Mouse (Mus musculus) stomach, embryonic 15.5 days (tissue): ENCODE data around the gene AI182371. TPM values are rescaled to one million over a fixed set of nuclear protein-coding genes. Genes with fewer than 3 reads are reported as not detected.

ENCODE experiments used
- ATAC-seq: fragments of 200-750 bp; cut with Nextera tagmentation; 2 replicates; pipeline ENCODE4 v1.8.0; 2017; ENCODE audit warnings: low read depth, moderate number of reproducible peaks, moderate TSS enrichment; ENCODE audit not compliant: insufficient read depth, low FRiP score
- H3K27ac ChIP-seq: fragments of 300-500 bp; sonication (generic); 2 replicates; pipeline ENCODE4 v1.5.1; 2015; ENCODE audit warnings: mild to moderate bottlenecking, inconsistent platforms
- H3K27me3 ChIP-seq: fragments of 300-500 bp; sonication (generic); replicated peaks from 2 replicates; pipeline ENCODE4 v1.6.1; 2015; ENCODE audit warnings: inconsistent platforms
- H3K36me3 ChIP-seq: fragments of 300-500 bp; sonication (generic); 2 replicates; pipeline ENCODE4 v1.6.1; 2015; ENCODE audit warnings: inconsistent platforms
- H3K4me1 ChIP-seq: fragments of 300-500 bp; sonication (generic); 2 replicates; pipeline ENCODE4 v1.6.1; 2015; ENCODE audit warnings: inconsistent platforms
- H3K4me2 ChIP-seq: fragments of 300-500 bp; sonication (generic); 2 replicates; pipeline ENCODE4 v1.6.1; 2015; ENCODE audit warnings: mild to moderate bottlenecking, inconsistent platforms
- H3K4me3 ChIP-seq: fragments of 300-500 bp; sonication (generic); replicated peaks from 2 replicates; pipeline ENCODE4 v1.5.1; 2015; ENCODE audit warnings: inconsistent platforms
- H3K9ac ChIP-seq: fragments of 300-500 bp; sonication (generic); 2 replicates; pipeline ENCODE4 v1.6.1; 2015; ENCODE audit warnings: inconsistent platforms
- H3K9me3 ChIP-seq: fragments of 300-500 bp; sonication (generic); 2 replicates; pipeline ENCODE4 v1.6.1; 2016; ENCODE audit warnings: inconsistent platforms
- WGBS: fragments of 180-500 bp; shearing (Covaris S2); methylation state at CpG from one replicate; pipeline ENCODE4 v1.1.7; 2015; 5-methylcytosine and 5-hydroxymethylcytosine counted together
- polyA plus RNA-seq: library from polyadenylated mRNA; unstranded; fragments of >200 nt; fragmentation: Nextera tagmentation; extraction: Ambion mirVana; gene quantifications from 2 replicates; pipeline ENCODE4 v1.2.1, GENCODE M21; 2015

Gene AI182371
- polyA plus RNA-seq, 1 experiment from 2014 or later, result 2.6 TPM

DNA sequence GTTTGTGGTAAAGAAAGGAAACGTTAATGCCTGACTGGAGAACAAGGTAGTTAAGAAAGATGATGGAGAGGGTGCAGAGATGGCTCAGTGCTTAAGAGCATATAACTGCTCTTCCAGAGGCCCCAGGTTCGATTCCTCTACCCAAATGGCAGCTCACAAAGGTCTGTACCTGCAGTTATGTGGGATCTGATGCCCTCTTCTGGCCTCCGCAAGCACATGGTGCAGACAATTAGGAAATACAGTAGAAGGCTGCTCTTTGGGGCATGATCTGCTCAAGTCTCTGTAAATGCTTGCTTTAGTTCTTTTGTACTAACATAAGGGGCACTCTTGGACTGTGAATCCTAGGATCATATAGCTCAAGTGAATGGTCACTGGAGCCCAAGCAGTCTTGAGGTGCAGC lies 7.4 kb upstream of the AI182371 start:
- Histone ChIP-seq H3K4me3 (peak overlapping the region; percentile 90), H3K4me1 (no peaks in the 10 kb centered on the region), H3K4me2 (peak overlapping the region; percentile 75), H3K27me3 (no peaks in the 10 kb centered on the region), H3K36me3 (no peaks in the 10 kb centered on the region), H3K9me3 (no peaks in the 10 kb centered on the region), H3K27ac (peak overlapping the region; percentile 89), H3K9ac (peak overlapping the region; percentile 8; the same call in 1 of the 2 replicates)
- WGBS, result 21% methylated on average over 3 of the region's 3 CpGs
- no peak; the same call in 1 of the 2 replicates for ATAC-seq

DNA sequence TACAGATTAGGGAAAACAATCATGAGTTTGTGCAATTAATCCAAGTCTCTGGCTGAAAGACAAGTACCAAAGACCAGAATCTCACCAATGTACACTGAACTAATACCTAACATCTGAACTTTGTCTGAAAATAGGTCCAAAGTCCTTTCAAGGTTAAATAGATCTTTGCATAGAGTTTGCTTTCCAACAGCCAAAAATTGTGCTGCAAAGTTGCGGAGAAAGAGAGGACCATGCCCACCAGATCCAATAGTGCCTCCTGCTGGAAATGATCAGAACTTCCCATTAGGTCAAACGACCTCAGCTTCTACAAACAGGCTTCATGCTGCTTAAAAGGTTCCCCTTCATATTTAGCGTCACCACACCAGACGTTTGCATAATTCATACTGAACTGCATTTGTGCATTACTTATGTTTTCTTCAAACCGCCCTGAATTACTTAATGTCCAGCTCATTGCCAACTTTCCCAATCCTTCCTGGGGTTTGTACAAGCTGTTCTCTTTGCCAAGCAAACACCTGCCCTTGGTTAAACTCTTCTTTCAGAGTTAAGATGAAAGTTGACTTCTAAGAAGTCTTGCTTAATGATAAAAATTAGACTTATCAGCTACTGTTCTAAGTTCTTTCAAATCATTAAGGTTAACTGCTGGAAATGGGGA lies 6.8 kb upstream of the AI182371 start:
- WGBS, result 48% methylated on average over 5 of the region's 5 CpGs
- no peak overlapping the region for H3K9ac ChIP-seq
- no peak overlapping the region for H3K27ac ChIP-seq
- no peak overlapping the region for H3K4me3 ChIP-seq
- H3K27me3 ChIP-seq, result no peaks in the 10 kb centered on the region
- H3K36me3 ChIP-seq, result no peaks in the 10 kb centered on the region
- no peak overlapping the region for H3K4me2 ChIP-seq
- no peak for ATAC-seq
- no peaks in the 10 kb centered on the region for H3K4me1 ChIP-seq
- H3K9me3 ChIP-seq, result no peaks in the 10 kb centered on the region

DNA sequence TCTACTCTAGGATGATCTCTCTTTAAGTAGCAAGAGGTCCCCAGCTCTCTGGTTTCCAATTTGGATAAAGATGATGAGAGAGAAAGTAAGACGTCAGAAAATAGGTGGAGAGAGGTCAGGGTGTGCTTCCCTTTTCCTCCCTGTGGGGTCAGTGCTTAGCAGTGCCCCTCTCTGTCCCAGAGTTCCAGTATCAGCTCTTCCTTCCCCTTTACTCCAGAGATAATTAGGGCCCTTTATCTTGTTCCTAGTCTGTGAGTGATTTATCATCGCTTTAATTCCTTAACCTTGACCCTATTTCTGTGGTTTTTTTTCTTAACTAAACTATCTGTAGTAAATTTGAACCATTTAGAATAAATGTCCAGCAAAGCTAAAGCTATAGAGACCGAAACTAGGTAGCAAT lies 3.5 kb upstream of the AI182371 start:
- no peaks in the 10 kb centered on the region for H3K4me1 ChIP-seq
- no peak overlapping the region for H3K9ac ChIP-seq
- H3K9me3 ChIP-seq, result no peaks in the 10 kb centered on the region
- no peak overlapping the region for H3K27ac ChIP-seq
- ATAC-seq, result no peak
- 48% methylated on average over 3 of the region's 3 CpGs for WGBS
- H3K36me3 ChIP-seq, result no peaks in the 10 kb centered on the region
- no peak overlapping the region for H3K4me2 ChIP-seq
- H3K4me3 ChIP-seq, result no peak overlapping the region
- H3K27me3 ChIP-seq, result no peaks in the 10 kb centered on the region

DNA sequence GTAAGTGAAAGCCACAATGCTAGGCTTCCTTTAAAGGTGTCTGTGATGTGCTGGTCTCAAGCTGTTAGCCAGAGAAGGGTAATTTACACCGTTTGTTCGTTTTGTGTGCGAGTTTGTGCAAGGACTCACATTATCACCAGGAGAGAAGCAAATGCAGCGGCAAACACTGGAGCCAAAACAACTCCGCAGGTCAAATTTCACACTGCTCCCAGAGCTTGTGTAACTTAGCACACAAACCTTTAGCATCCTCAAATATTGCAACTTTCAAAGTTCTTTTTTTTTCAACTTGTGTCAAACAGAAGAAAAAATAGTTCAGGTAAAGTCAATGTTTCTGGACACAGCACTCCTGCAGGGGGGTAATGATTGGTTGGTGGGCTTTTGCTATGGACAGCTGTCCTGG lies 2.2 kb upstream of the AI182371 start:
- Histone ChIP-seq H3K36me3 (no peaks in the 10 kb centered on the region), H3K27me3 (no peaks in the 10 kb centered on the region), H3K9me3 (no peaks in the 10 kb centered on the region), H3K27ac (no peak overlapping the region), H3K4me3 (no peak overlapping the region), H3K4me1 (no peaks in the 10 kb centered on the region), H3K4me2 (no peak overlapping the region), H3K9ac (no peak overlapping the region)
- ATAC-seq, result no peak
- 55% methylated on average over 5 of the region's 5 CpGs for WGBS

DNA sequence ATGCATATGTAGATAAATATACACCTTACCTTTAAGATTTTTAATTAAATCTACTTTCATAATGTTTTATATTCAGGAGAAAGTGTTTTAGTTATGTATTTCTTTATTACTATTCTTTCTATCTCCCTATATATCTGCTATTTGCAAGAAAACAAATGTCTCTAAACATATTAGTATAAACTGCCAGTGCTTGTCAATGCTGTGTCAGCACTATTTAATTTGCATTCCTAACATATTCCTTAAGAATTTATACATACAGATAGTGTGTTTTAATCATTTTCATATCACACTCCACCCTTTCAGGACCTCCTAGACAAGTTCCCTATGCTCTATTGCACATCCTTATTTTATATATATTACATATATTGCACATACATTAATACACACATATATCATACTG lies 1.4 kb upstream of the AI182371 start:
- H3K27me3 ChIP-seq, result no peaks in the 10 kb centered on the region
- no peak overlapping the region for H3K27ac ChIP-seq
- H3K9me3 ChIP-seq, result no peaks in the 10 kb centered on the region
- H3K4me1 ChIP-seq, result no peaks in the 10 kb centered on the region
- no peak overlapping the region for H3K4me2 ChIP-seq
- H3K9ac ChIP-seq, result no peak overlapping the region
- H3K36me3 ChIP-seq, result no peaks in the 10 kb centered on the region
- no peak for ATAC-seq
- no peak overlapping the region for H3K4me3 ChIP-seq

DNA sequence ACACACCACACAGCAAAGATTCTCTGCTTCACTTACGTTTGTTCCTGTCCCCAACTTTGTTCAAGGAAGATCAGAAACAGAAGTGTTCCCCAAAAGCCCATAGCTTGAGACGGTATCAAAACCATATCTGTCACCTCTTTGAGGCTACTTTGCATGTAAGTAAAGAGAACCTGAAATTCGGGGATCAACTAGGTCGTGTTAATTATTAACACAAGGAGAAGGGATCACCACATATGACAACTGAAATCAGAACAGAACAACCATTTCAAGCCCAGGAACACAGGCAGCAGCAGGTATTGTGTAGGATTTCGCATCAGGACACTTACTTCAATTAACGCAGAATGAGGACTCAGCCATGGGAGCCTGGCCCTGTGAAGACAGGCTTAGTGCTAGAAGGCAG lies 814 bp downstream of the AI182371 start:
- no peaks in the 10 kb centered on the region for H3K36me3 ChIP-seq
- H3K27me3 ChIP-seq, result no peaks in the 10 kb centered on the region
- no peak for ATAC-seq
- 79% methylated on average over 6 of the region's 6 CpGs for WGBS
- no peaks in the 10 kb centered on the region for H3K4me1 ChIP-seq
- no peak overlapping the region for H3K4me2 ChIP-seq
- no peaks in the 10 kb centered on the region for H3K9me3 ChIP-seq
- H3K9ac ChIP-seq, result no peak overlapping the region
- no peak overlapping the region for H3K27ac ChIP-seq
- no peak overlapping the region for H3K4me3 ChIP-seq

DNA sequence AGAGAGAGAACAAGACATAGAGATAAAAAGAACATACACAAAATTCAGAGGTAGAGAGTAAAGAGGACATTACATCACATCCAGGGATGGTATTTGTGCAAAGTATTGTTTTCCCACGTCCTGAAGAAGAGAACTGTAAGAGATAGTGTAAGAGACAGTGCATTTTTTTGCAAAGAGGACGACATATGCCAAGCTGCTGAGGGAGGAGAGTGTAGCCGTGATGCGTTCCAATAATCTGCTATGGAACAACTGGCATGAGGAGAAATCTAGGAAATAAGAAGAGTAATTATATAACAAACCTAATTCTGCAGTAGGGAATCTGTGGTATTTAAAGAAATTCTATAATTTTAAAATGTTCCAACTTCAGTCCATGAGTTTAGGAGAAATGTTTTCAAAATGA lies 13.9 kb downstream of the AI182371 start:
- H3K4me3 ChIP-seq, result no peak overlapping the region
- no peaks in the 10 kb centered on the region for H3K4me1 ChIP-seq
- no peak for ATAC-seq
- H3K27ac ChIP-seq, result no peak overlapping the region
- H3K27me3 ChIP-seq, result no peaks in the 10 kb centered on the region
- 67% methylated on average over 4 of the region's 4 CpGs for WGBS
- H3K36me3 ChIP-seq, result no peaks in the 10 kb centered on the region
- no peak overlapping the region for H3K9ac ChIP-seq
- no peaks in the 10 kb centered on the region for H3K9me3 ChIP-seq
- H3K4me2 ChIP-seq, result no peak overlapping the region

DNA sequence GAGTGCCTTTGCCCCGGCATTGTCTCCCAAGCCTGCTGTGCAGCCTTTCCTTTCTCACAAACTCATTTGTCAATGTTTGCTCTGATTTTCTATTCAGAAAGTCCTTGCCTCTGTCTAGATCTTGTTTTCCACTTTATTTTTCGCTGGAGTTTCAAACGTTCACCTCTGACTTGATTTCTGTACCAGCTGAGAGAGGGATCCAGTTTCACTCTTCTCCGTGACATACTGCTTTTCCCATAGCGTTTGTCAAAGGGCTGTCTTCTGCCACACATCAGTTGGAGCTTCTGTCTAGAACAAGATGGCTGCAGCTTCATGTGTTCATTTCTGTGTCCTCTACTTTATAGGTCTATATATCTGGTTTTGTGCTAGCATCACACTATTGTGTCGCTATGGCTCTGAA lies 22.2 kb downstream of the AI182371 start:
- H3K4me1 ChIP-seq, result no peaks in the 10 kb centered on the region
- H3K27ac ChIP-seq, result no peak overlapping the region
- no peak overlapping the region for H3K4me3 ChIP-seq
- WGBS, result 58% methylated on average over 6 of the region's 6 CpGs
- H3K4me2 ChIP-seq, result no peak overlapping the region
- no peaks in the 10 kb centered on the region for H3K9me3 ChIP-seq
- no peak for ATAC-seq
- no peaks in the 10 kb centered on the region for H3K36me3 ChIP-seq
- H3K27me3 ChIP-seq, result no peaks in the 10 kb centered on the region
- H3K9ac ChIP-seq, result no peak overlapping the region

DNA sequence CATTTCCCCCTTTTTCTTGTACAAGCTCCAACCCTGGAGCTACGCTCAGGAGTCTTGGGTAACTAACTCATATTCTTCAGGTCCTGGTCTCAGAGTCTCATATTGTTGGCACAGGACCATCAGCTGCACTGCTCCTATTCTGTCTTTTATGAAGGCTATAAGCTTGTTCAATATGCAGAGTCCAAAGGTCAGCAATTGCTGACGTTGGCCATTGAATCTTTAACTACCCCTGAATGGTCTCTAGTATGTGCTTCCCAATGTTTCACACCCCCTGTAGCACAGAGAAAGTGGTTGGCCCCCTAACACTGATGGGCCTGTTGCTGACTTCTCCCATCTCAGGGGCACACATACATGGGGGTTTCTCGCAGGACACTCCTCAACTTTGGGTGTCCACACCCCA lies 27.0 kb downstream of the AI182371 start:
- 79% methylated on average over 3 of the region's 3 CpGs for WGBS
- no peak for ATAC-seq
- Histone ChIP-seq H3K4me1 (no peaks in the 10 kb centered on the region), H3K36me3 (no peaks in the 10 kb centered on the region), H3K27me3 (no peaks in the 10 kb centered on the region), H3K27ac (no peak overlapping the region), H3K9me3 (no peaks in the 10 kb centered on the region), H3K4me2 (no peak overlapping the region), H3K9ac (no peak overlapping the region), H3K4me3 (no peak overlapping the region)

DNA sequence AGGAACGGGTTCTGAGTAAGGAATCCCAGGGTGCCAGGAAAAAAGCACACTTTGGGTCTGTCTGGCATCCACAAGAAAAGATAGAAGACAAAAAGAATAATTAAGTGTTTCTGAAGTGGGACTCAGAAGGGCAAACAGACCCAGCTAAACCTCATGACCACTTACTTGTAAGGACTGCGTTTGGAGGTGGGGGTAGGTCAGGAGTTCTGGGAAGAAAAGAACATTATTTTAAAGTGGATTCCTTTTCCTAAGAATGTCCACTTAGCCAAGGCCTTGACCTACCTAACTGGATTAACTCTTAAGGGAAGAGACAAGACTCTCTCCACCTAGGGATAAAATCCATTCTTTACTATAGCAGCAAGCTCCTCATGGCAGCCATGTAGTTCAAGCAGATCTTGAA lies 28.8 kb downstream of the AI182371 start:
- no peaks in the 10 kb centered on the region for H3K36me3 ChIP-seq
- H3K27ac ChIP-seq, result no peak overlapping the region
- 59% methylated on average over 2 of the region's 2 CpGs for WGBS
- no peak for ATAC-seq
- no peaks in the 10 kb centered on the region for H3K4me1 ChIP-seq
- H3K9me3 ChIP-seq, result no peaks in the 10 kb centered on the region
- H3K9ac ChIP-seq, result no peak overlapping the region
- H3K4me3 ChIP-seq, result no peak overlapping the region
- no peak overlapping the region for H3K4me2 ChIP-seq
- no peaks in the 10 kb centered on the region for H3K27me3 ChIP-seq

DNA sequence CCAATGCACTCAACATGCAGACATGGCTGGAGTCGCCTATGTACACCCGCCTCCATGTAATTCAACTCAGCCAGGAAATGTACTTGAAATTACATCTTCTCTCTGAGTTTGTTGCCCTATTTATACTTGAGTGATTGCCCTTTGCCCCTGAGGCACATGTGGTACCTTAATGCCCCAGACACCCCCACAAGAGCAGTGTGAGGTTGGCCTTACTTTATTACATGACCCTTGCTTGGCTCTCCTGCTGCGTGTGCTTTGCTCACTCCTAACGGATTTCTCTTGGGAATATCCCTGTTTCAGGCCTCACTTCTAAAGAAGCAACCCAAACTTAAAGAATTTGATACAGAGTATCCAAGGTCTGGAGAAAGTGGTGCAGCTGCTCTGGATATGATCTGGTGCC lies 31.1 kb downstream of the AI182371 start:
- Histone ChIP-seq H3K36me3 (no peaks in the 10 kb centered on the region), H3K4me1 (no peaks in the 10 kb centered on the region), H3K9me3 (no peaks in the 10 kb centered on the region), H3K27me3 (no peaks in the 10 kb centered on the region), H3K9ac (no peak overlapping the region), H3K4me2 (no peak overlapping the region), H3K4me3 (no peak overlapping the region), H3K27ac (no peak overlapping the region)
- ATAC-seq, result no peak
- WGBS, result 83% methylated on average over 4 of the region's 4 CpGs

DNA sequence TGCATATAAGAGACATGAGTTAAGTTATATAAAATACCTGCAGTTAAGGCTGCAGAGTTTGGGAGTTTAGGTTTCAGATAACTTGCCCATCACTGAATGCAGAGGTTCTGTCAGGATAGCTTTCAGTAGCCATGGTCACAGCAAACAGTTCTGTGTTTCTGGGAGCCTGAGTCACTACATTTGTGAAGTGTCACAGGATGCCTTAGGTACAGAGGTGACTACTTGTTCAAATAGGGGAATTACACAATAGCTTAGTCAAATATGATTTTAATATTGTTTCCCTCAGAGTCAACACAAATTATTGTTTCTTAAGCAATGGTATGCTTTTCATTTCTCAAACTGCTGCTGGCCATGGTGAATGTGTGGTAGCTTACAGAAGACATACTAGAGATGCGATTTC lies 32.2 kb downstream of the AI182371 start:
- Histone ChIP-seq H3K4me3 (no peak overlapping the region), H3K4me2 (no peak overlapping the region), H3K9ac (no peak overlapping the region), H3K27me3 (no peaks in the 10 kb centered on the region), H3K27ac (no peak overlapping the region), H3K36me3 (no peaks in the 10 kb centered on the region), H3K9me3 (no peaks in the 10 kb centered on the region), H3K4me1 (no peaks in the 10 kb centered on the region)
- 86% methylated on average over 1 of the region's 1 CpGs for WGBS
- no peak for ATAC-seq

DNA sequence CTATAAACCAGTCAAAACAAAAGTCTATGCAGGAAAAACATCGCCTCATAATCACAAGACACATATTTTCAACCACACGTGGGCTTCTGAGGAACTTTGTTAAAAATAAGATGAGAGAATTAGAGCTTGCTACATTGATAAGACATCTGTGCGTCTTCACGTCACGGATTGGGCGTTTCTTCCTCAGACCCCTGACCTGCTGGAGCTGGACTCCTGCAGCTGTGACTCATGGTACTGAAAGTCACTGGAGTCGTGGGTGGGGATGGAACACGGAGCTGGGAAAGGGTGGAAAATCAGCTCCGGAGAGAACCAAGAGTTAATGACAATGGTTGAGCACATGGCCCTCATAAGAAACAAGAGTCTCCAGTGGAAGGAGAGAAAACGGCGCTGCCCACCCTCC lies 34.2 kb downstream of the AI182371 start:
- no peak for ATAC-seq
- Histone ChIP-seq H3K27ac (no peak overlapping the region), H3K9me3 (no peaks in the 10 kb centered on the region), H3K4me1 (no peaks in the 10 kb centered on the region), H3K36me3 (no peaks in the 10 kb centered on the region), H3K27me3 (no peaks in the 10 kb centered on the region), H3K4me3 (no peak overlapping the region), H3K4me2 (no peak overlapping the region), H3K9ac (no peak overlapping the region)
- 85% methylated on average over 11 of the region's 11 CpGs for WGBS
